Mouse (Mus musculus): ENCODE results near the gene Snrnp70.

Gene Snrnp70

GRCm38 (mm10) chr7:45335056-45335455, 60.5 kb downstream of the Snrnp70 start, which contains the start of gene Hrc:
Hrc (plus strand) TSS chr7:45335290.
- DNase-seq, result no peak

- no peak for DNase-seq
Observed at GRCm38 (mm10) chr7:45334605-45335004, 60.9 kb downstream of the Snrnp70 start.

GRCm38 (mm10) chr7:45333431-45333982, 62.0 kb downstream of the Snrnp70 start, which contains the start of gene Trpm4:
Trpm4 (minus strand) TSS chr7:45333780.
- peak; percentile 79 for DNase-seq

DNA sequence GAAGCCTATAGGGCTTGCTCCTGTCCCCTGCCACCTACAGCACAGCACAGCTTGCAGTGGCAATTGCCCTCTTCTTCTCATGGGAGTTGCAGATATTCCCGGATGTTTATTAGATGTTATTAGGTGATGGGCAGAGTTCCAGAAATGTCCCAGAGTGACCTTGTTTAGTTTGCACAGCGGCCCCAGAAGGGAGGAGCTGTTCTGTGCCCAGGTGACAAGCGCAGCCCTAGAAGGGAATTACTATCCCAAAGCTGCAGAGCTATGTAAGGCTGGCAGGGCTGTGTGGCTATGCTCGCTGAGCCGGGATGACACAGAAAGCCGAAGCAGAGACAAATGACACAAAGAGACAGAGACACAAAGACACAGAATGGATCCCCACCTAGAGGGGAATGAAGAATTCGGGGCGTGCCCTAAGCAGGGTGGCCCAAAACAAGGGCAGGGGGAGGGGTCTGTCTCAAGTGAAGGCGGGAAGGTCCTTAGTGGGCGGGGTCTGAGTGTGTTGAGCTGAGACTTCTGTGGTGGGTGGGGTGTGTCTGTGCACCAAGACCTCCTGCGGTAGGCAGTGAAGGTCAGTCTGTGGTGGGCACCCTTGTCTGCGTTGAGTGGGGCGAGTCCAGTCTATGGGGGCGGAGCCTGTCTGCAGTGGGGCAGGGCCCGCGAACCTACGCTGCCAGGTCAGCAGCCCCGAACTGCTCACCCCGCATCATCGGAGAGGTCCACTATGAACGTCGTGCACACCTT, 62.7 kb downstream of the Snrnp70 start:
- peak; percentile 28 for DNase-seq

- no peak for DNase-seq
Observed at GRCm38 (mm10) chr7:45331502-45331901, 64.0 kb downstream of the Snrnp70 start.

DNA sequence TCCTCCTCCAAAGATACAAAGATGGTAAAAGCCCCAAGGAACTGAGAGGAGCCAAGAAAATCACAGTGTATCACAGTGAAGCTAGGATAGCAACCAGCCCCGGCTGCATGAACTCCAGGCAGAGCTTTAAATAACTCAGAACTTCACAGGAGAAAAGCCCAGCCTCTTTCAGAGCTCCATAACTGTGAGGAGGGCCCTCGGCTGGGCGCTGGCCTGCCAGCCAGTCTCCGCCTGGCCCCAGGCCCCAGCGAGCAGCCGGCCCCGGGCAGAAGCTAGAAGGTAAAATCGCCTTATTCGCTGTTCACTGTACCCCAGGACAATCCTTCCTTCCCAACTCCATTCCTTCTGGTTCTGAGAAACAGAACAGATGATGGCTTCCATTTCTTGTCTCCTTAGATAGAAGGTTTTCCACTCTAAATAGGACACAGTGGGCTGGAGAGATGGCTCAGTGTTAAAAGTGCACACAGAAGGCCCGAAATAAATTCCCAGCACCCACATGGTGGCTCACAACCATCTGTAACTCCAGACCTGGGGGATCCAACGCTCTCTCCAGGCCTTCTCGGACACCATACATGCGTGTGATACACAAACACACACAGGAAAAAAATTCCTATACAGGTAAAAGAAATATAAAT, 66.6 kb downstream of the Snrnp70 start:
- peak; percentile 20 for DNase-seq

Data from right cerebral cortex, postnatal 25 days (tissue).